Mouse (Mus musculus) heart, embryonic 12.5 days (tissue): ENCODE data around the gene Il10. TPM values are rescaled to one million over a fixed set of nuclear protein-coding genes. Genes with fewer than 3 reads are reported as not detected.

ENCODE experiments used
- ATAC-seq: fragments of 200-750 bp; cut with Nextera tagmentation; 2 replicates; pipeline ENCODE4 v1.8.0; 2017; ENCODE audit warnings: moderate TSS enrichment, moderate library complexity; ENCODE audit not compliant: insufficient number of reproducible peaks, low FRiP score
- H3K27ac ChIP-seq: fragments of 300-500 bp; sonication (generic); 2 replicates; pipeline ENCODE4 v1.5.1; 2016; ENCODE audit warnings: mild to moderate bottlenecking, moderate library complexity; ENCODE audit not compliant: poor library complexity, severe bottlenecking
- H3K27me3 ChIP-seq: fragments of 300-500 bp; sonication (generic); replicated peaks from 2 replicates; pipeline ENCODE4 v1.6.1; 2016; ENCODE audit warnings: mild to moderate bottlenecking, moderate library complexity
- H3K36me3 ChIP-seq: fragments of 300-500 bp; sonication (generic); 2 replicates; pipeline ENCODE4 v1.6.1; 2016; ENCODE audit warnings: mild to moderate bottlenecking, moderate library complexity
- H3K4me1 ChIP-seq: fragments of 300-500 bp; sonication (generic); replicated peaks from 2 replicates; pipeline ENCODE4 v1.6.1; 2016; ENCODE audit warnings: mild to moderate bottlenecking
- H3K4me2 ChIP-seq: fragments of 300-500 bp; sonication (generic); 2 replicates; pipeline ENCODE4 v1.6.1; 2016; ENCODE audit warnings: mild to moderate bottlenecking, moderate library complexity
- H3K4me3 ChIP-seq: fragments of 300-500 bp; sonication (generic); 2 replicates; pipeline ENCODE4 v1.5.1; 2016; ENCODE audit warnings: mild to moderate bottlenecking
- H3K9ac ChIP-seq: fragments of 300-500 bp; sonication (generic); 2 replicates; pipeline ENCODE4 v1.6.1; 2016; ENCODE audit warnings: mild to moderate bottlenecking, moderate library complexity
- H3K9me3 ChIP-seq: fragments of 300-500 bp; sonication (generic); replicated peaks from 2 replicates; pipeline ENCODE4 v1.6.1; 2016; ENCODE audit warnings: mild to moderate bottlenecking, moderate library complexity
- WGBS: fragments of 180-500 bp; shearing (Covaris S2); methylation state at CpG from one replicate; pipeline ENCODE4 v1.1.7; 2016; 5-methylcytosine and 5-hydroxymethylcytosine counted together
- polyA plus RNA-seq: library from polyadenylated mRNA; unstranded; fragments of >200 nt; fragmentation: Nextera tagmentation; extraction: Ambion mirVana; gene quantifications from 2 replicates; pipeline ENCODE4 v1.2.1, GENCODE M21; 2016

Gene Il10
- polyA plus RNA-seq, 1 experiment from 2014 or later = not detected

DNA sequence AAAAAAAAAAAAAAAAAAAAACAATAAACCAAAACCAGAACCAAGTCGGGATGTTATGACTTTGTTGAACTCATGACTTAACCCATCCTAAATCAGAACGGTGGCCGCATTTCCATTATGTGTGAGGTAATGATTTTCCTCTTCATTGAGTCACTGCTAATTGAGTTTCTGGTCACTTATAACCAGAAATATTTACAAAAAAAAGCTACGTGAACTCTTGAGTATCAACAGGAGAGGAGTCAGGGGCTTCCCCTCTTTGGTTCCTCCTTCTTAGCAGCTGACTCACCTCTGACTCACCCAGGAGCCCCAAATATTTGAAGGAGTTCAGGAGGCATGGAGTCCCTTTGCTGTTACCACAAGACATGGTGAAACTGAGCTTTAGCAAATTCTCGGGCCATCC lies 18.4 kb downstream of the Il10 start:
- WGBS = 87% methylated on average over 5 of the region's 5 CpGs
- ATAC-seq = no peak
- Histone ChIP-seq H3K27me3 (no peaks in the 10 kb centered on the region), H3K9me3 (no peaks in the 10 kb centered on the region; the same call in 1 of the 2 replicates), H3K9ac (no peak overlapping the region), H3K4me2 (no peak overlapping the region), H3K27ac (no peak overlapping the region), H3K36me3 (no peaks in the 10 kb centered on the region), H3K4me1 (peaks cover 5% of the 10 kb centered on the region; the same call in 1 of the 2 replicates), H3K4me3 (no peak overlapping the region)

DNA sequence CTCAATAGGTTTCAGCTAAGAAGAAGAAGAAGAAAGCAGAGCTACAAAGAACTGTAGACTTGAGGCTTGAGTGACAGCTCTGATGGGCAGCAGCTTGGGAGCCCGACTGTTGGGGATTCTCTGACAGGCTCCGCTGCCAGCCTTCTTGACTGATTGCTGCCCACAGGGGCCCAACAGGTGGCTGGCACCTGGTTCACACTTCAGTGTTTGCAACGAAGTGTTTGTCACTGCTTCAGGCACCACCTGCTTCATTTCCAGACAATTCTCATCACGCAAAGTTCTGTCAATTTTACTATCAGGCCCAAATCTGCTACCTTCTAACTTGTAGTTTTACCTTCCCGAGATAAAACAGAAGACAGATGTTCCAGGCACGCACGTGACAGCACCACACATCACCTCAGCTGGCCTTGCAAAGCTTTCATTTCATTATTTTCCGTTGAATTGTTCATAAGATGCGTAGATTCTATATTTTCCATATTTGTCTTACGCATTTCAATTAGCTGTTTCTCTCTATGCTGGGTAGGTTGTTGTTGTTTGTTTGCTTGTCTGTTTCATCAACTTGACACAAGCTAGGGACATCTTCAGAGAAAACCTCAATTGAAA lies 18.9 kb downstream of the Il10 start:
- Histone ChIP-seq H3K36me3 (no peaks in the 10 kb centered on the region), H3K9ac (no peak overlapping the region), H3K27me3 (no peaks in the 10 kb centered on the region), H3K9me3 (no peaks in the 10 kb centered on the region; the same call in 1 of the 2 replicates), H3K27ac (no peak overlapping the region), H3K4me2 (no peak overlapping the region), H3K4me3 (no peak overlapping the region), H3K4me1 (peaks cover 5% of the 10 kb centered on the region; the same call in 1 of the 2 replicates)
- WGBS = 83% methylated on average over 10 of the region's 10 CpGs
- no peak for ATAC-seq

DNA sequence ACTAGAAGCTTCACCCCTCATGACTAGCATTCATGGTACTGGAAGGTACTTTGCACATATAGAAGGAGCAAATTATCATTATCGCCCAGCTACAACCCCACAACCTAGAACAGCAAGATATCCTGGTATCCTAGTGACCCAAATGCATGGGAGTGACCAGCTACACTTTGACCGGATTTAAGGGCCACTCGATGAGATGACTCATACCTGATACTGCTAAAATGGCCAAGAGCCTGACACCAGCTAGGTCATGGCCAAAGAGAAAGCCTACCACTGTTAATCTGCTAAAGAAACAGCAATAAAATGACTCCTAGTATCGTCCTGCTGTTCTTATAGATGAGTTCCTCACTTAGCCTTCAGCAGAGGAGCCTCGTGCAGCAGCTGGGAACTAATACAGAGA lies 19.8 kb downstream of the Il10 start:
- ATAC-seq = no peak
- Histone ChIP-seq H3K4me3 (no peak overlapping the region), H3K9me3 (no peaks in the 10 kb centered on the region; the same call in 1 of the 2 replicates), H3K27ac (no peak overlapping the region), H3K4me2 (no peak overlapping the region), H3K4me1 (peaks cover 5% of the 10 kb centered on the region; the same call in 1 of the 2 replicates), H3K27me3 (no peaks in the 10 kb centered on the region), H3K36me3 (no peaks in the 10 kb centered on the region), H3K9ac (no peak overlapping the region)
- 81% methylated on average over 5 of the region's 5 CpGs for WGBS

DNA sequence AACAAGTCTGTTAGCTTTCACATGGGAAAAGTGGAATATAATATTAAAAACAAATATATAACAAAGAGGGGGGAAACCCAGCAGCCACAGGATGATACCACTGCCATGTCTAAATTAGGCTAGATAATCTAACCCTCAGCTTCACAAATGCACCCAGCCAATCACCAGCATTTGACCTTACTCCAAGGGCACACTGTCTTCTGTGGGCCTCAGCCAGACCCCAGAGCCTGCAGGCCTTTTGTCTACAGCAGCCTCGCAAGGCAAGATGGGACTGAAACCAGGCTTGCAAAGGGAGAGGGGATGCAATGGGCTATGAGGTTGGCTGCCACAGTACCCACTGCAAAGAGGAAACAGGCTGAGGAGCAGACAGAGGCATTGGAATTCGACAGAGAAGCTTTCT lies 22.6 kb downstream of the Il10 start:
- H3K9ac ChIP-seq = peak overlapping the region; percentile 20; the same call in 1 of the 2 replicates
- no peak for ATAC-seq
- no peaks in the 10 kb centered on the region; the same call in 1 of the 2 replicates for H3K9me3 ChIP-seq
- H3K36me3 ChIP-seq = no peaks in the 10 kb centered on the region
- 46% methylated on average over 2 of the region's 2 CpGs for WGBS
- no peak overlapping the region for H3K4me3 ChIP-seq
- H3K27me3 ChIP-seq = no peaks in the 10 kb centered on the region
- no peak overlapping the region for H3K4me2 ChIP-seq
- H3K4me1 ChIP-seq = peaks cover 21% of the 10 kb centered on the region
- no peak overlapping the region; the same call in 1 of the 2 replicates for H3K27ac ChIP-seq

DNA sequence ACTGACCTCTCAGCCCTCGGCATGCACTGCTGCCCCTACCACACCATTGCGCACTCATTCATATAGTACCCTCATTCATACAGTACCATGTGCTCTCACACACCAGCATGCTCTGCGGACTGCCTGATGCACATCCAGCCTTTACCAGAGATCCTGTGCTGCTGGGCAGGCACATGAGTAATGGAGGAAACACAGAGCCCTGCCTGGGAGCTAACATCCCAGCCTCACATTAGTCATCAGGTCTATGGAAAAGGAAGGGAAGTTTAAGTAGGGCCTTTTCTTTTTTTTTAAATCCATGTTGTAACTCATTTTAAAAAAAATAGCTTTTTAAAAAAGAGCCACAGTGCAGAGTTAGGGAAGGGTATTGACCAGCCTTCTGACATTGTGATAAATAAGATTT lies 23.1 kb downstream of the Il10 start:
- Histone ChIP-seq H3K4me1 (peaks cover 21% of the 10 kb centered on the region), H3K27ac (no peak overlapping the region), H3K9ac (no peak overlapping the region), H3K36me3 (no peaks in the 10 kb centered on the region), H3K4me3 (no peak overlapping the region), H3K9me3 (no peaks in the 10 kb centered on the region; the same call in 1 of the 2 replicates), H3K4me2 (no peak overlapping the region), H3K27me3 (no peaks in the 10 kb centered on the region)
- ATAC-seq = no peak
- WGBS = 85% methylated on average over 3 of the region's 3 CpGs

DNA sequence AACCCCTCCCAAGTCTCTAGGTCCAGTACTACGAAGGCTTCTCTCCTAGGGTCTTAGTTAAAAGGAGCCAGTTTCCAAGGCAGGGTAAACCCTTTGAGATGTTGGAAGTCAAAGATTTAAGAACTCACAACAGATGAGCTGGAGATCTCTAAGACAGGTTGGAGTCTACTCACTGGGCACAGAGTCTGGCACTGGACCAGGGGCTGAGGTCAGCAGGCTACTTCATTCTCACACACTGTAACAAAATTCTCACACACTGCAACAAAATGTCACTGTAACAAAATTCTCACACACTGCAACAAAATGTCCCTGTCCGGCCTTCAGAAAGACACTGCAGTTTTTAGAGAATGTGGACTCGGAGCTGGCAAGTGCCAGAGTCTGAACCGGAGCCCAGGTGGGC lies 24.0 kb downstream of the Il10 start:
- no peak overlapping the region for H3K4me3 ChIP-seq
- H3K36me3 ChIP-seq = no peaks in the 10 kb centered on the region
- H3K9me3 ChIP-seq = no peaks in the 10 kb centered on the region
- H3K9ac ChIP-seq = no peak overlapping the region
- H3K27ac ChIP-seq = no peak overlapping the region
- H3K4me1 ChIP-seq = peaks cover 21% of the 10 kb centered on the region
- H3K4me2 ChIP-seq = no peak overlapping the region
- ATAC-seq = no peak
- 87% methylated on average over 4 of the region's 4 CpGs for WGBS
- no peaks in the 10 kb centered on the region for H3K27me3 ChIP-seq

DNA sequence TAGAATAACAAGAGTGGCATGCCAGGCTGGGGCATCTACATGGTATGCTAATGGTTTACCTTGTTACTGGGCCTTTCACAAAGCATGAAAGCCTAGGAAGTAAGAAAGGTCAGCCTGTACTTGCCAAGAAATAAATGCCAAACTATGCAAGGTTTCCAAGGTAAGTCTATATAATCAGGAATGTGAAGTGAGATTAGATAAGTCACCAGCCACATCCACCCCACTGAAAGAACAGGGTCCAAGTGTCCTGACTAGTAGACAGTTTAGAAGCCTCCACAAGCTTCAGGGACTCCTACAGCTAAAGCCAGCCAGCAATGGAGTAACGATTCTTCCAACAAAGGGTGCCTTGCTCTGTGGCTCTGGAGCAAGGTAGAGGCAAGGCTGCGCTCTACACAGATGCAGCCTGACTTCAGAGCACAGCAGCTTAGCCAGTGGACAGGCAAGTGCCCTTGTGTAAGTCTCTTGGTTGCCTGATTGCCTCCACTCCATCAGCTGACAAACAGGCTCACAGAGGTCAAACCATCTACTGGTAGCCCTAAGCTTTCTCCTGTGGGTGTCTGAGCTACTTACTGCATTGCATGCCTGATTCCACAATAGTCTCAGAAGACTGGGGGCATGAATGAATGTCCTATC lies 26.2 kb downstream of the Il10 start:
- peaks cover 21% of the 10 kb centered on the region for H3K4me1 ChIP-seq
- no peak for ATAC-seq
- H3K9me3 ChIP-seq = no peaks in the 10 kb centered on the region
- 79% methylated on average over 2 of the region's 2 CpGs for WGBS
- H3K36me3 ChIP-seq = no peaks in the 10 kb centered on the region
- no peak overlapping the region for H3K27ac ChIP-seq
- no peaks in the 10 kb centered on the region for H3K27me3 ChIP-seq
- no peak overlapping the region for H3K4me3 ChIP-seq
- H3K9ac ChIP-seq = no peak overlapping the region
- no peak overlapping the region for H3K4me2 ChIP-seq

DNA sequence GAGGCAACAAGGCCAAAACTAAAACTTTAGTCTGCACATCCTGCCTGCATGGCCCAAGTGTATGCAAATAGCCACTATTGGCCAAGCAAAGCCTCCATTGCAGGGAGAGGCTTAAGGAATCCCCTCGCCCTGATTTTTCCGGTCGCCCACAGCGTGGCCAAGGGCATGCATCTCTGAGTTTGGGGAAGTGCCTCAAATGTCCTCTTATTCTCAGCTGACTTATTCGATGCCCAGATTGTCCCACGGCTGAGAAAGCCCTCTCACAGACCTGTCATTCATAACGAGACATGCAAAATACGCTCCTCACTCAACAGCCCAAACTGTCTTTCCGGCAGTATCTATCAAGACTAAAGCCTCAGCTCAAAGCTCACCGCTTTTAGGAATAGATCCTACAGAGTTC lies 27.0 kb downstream of the Il10 start:
- 75% methylated on average over 10 of the region's 10 CpGs for WGBS
- no peak for ATAC-seq
- no peaks in the 10 kb centered on the region for H3K36me3 ChIP-seq
- H3K9me3 ChIP-seq = no peaks in the 10 kb centered on the region
- no peaks in the 10 kb centered on the region for H3K27me3 ChIP-seq
- H3K27ac ChIP-seq = 0 out of 2 replicates have a peak overlapping the region, but pooled peaks have one; percentile 23
- no peak overlapping the region for H3K9ac ChIP-seq
- peaks cover 24% of the 10 kb centered on the region for H3K4me1 ChIP-seq
- H3K4me3 ChIP-seq = no peak overlapping the region
- no peak overlapping the region for H3K4me2 ChIP-seq

DNA sequence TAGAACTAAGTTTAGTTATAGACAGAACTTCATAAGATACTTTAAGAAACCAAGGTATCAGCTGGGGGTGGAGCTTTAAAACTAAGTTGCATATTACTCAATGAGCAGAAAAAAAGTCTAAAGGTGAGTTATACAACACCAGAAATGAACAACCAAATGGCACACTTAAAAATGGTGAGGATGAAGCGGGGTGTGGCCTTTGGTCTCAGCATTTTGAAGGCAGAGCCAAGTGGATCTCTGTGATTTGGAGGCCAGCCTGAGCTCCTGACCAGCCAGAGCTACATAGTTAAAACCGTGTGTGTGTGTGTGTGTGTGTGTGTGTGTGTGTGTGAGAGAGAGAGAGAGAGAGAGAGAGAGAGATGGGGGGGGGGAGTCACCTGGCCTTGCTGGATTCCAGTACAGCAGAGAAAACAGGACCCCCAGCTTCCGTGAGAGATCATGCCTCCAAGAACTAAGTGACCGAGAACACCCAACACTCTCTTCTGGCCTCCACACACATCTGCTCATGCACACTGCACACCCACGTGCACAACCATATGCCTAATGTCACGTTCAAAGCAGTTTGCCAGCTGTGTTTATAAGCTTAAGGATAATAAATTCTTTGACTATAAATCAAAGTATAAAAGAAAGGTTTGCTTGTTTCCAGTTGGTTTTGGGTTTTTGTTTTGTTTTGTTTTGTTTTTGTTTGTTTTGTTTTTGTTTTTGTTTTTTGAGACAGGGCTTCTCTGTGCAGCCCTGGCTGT lies 28.6 kb downstream of the Il10 start:
- no peak for ATAC-seq
- Histone ChIP-seq H3K36me3 (peaks cover 14% of the 10 kb centered on the region), H3K4me2 (no peak overlapping the region), H3K27me3 (no peaks in the 10 kb centered on the region), H3K27ac (no peak overlapping the region), H3K4me1 (peaks cover 28% of the 10 kb centered on the region), H3K9me3 (no peaks in the 10 kb centered on the region), H3K4me3 (no peak overlapping the region), H3K9ac (no peak overlapping the region)
- 85% methylated on average over 6 of the region's 6 CpGs for WGBS

DNA sequence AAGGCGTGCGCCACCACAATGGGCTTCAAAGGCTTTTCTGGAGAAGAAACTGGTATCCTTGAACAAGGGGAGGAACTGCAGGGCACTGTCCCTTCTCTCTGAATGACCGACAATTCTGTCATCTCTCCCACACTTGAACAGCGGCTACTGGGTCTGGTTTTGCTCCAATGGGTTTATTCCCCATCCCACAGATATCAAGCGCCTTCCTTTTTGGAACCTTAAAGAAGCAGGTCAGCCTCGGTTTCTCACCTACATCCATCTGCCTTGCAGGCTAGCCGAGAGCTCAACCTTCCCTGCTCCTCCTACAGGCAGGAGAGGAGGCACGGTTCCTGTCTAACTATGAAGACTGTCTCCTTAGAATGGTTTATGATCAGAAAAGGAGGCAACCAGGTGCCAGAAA lies 29.3 kb downstream of the Il10 start:
- Histone ChIP-seq H3K4me3 (no peak overlapping the region), H3K4me2 (no peak overlapping the region), H3K4me1 (peaks cover 33% of the 10 kb centered on the region), H3K9me3 (no peaks in the 10 kb centered on the region), H3K9ac (no peak overlapping the region), H3K27ac (no peak overlapping the region), H3K27me3 (no peaks in the 10 kb centered on the region), H3K36me3 (peaks cover 18% of the 10 kb centered on the region)
- no peak for ATAC-seq
- 88% methylated on average over 8 of the region's 8 CpGs for WGBS

DNA sequence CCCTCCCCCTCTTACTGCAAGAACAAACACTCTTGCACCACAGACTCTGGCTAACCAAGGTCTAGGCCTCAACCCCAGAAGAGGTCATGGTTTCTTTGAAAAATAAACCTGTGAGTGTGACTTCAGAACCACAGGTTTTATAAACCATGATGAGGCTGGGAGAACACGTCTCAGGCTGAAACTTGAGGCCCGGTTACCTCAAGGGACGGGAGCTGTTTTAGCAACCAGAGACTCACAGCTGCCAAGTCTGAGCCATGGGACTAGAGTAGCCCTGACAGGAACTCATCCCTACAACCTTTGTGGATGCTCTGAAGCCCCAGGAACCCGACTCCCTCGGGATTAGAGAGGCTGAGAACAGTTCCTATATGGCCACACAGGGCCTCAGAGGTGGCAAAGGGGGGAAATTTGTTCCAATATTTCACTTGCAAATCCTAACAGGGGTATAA lies 29.7 kb downstream of the Il10 start:
- Histone ChIP-seq H3K4me1 (peaks cover 33% of the 10 kb centered on the region), H3K4me3 (no peak overlapping the region), H3K36me3 (peaks cover 22% of the 10 kb centered on the region), H3K9ac (no peak overlapping the region), H3K27me3 (no peaks in the 10 kb centered on the region), H3K4me2 (no peak overlapping the region), H3K9me3 (no peaks in the 10 kb centered on the region), H3K27ac (no peak overlapping the region)
- ATAC-seq = no peak
- WGBS = 81% methylated on average over 5 of the region's 5 CpGs
